Mouse (Mus musculus): ENCODE measurements around the gene Smtn. TPM values are rescaled to one million over a fixed set of nuclear protein-coding genes. Genes with fewer than 3 reads are reported as not detected.
A peak's percentile ranks its signal among the peaks of the same experiment; 100 is the strongest.

The Smtn gene
- polyA plus RNA-seq, 1 experiment from 2014 or later = 63.6 TPM

- Histone ChIP-seq H3K27me3 (no peaks in the 10 kb centered on the region), H3K27ac (no peak overlapping the region), H3K9me3 (peaks cover 6% of the 10 kb centered on the region; the same call in 1 of the 2 replicates), H3K36me3 (no peaks in the 10 kb centered on the region), H3K9ac (no peak overlapping the region), H3K4me2 (replicated peaks) (no peak overlapping the region), H3K4me3 (no peak overlapping the region), H3K4me1 (peaks cover 20% of the 10 kb centered on the region; the same call in 1 of the 2 replicates)
- WGBS = 23% methylated on average over 9 of the region's 9 CpGs
- no peak for ATAC-seq (ENCODE audit: low FRiP score, low read depth)
Measured at GRCm38 (mm10) chr11:3545531-3546241, 5.3 kb upstream of the Smtn start.

GRCm38 (mm10) chr11:3544409-3544808, 4.0 kb upstream of the Smtn start:
- Histone ChIP-seq H3K36me3 (no peaks in the 10 kb centered on the region), H3K4me2 (replicated peaks) (no peak overlapping the region), H3K4me3 (no peak overlapping the region), H3K27me3 (no peaks in the 10 kb centered on the region), H3K27ac (no peak overlapping the region), H3K9me3 (peaks cover 6% of the 10 kb centered on the region; the same call in 1 of the 2 replicates), H3K9ac (no peak overlapping the region), H3K4me1 (peaks cover 20% of the 10 kb centered on the region; the same call in 1 of the 2 replicates)
- WGBS = 96% methylated on average over 5 of the region's 5 CpGs
- no peak for ATAC-seq (ENCODE audit: low FRiP score, low read depth)

GRCm38 (mm10) chr11:3543001-3543400, 2.6 kb upstream of the Smtn start:
- no peak overlapping the region for H3K4me3 ChIP-seq
- 18% methylated on average over 5 of the region's 5 CpGs for WGBS
- peak overlapping the region; percentile 58; the same call in 1 of the 2 replicates for H3K27ac ChIP-seq
- H3K36me3 ChIP-seq = no peaks in the 10 kb centered on the region
- peaks cover 6% of the 10 kb centered on the region; the same call in 1 of the 2 replicates for H3K9me3 ChIP-seq
- H3K9ac ChIP-seq = no peak overlapping the region; the same call in 1 of the 2 replicates
- no peak for ATAC-seq (ENCODE audit: low FRiP score, low read depth)
- H3K27me3 ChIP-seq = no peaks in the 10 kb centered on the region
- H3K4me1 ChIP-seq = peaks cover 26% of the 10 kb centered on the region
- no peak overlapping the region for H3K4me2 ChIP-seq (replicated peaks)

GRCm38 (mm10) chr11:3541932-3542331, 1.5 kb upstream of the Smtn start:
- no peak overlapping the region for H3K4me3 ChIP-seq
- H3K27ac ChIP-seq = no peak overlapping the region
- H3K9ac ChIP-seq = no peak overlapping the region
- H3K9me3 ChIP-seq = peaks cover 6% of the 10 kb centered on the region; the same call in 1 of the 2 replicates
- H3K4me2 ChIP-seq (replicated peaks) = no peak overlapping the region
- ATAC-seq (ENCODE audit: low FRiP score, low read depth) = no peak
- H3K36me3 ChIP-seq = no peaks in the 10 kb centered on the region; the same call in 1 of the 2 replicates
- peaks cover 37% of the 10 kb centered on the region for H3K4me1 ChIP-seq
- WGBS = 70% methylated on average over 3 of the region's 3 CpGs
- H3K27me3 ChIP-seq = no peaks in the 10 kb centered on the region

- ATAC-seq (ENCODE audit: low FRiP score, low read depth) = no peak
- Histone ChIP-seq H3K4me3 (peak overlapping the region; percentile 65), H3K36me3 (no peaks in the 10 kb centered on the region; the same call in 1 of the 2 replicates), H3K4me1 (peaks cover 44% of the 10 kb centered on the region), H3K4me2 (replicated peaks) (peak overlapping the region; percentile 79), H3K9ac (no peak overlapping the region), H3K27me3 (no peaks in the 10 kb centered on the region), H3K27ac (no peak overlapping the region), H3K9me3 (peaks cover 6% of the 10 kb centered on the region; the same call in 1 of the 2 replicates)
- 83% methylated on average over 4 of the region's 4 CpGs for WGBS
Measured at GRCm38 (mm10) chr11:3539826-3540196, 601 bp downstream of the Smtn start.

GRCm38 (mm10) chr11:3539111-3539825, 1.1 kb downstream of the Smtn start:
- H3K4me3 ChIP-seq = peak overlapping the region; percentile 65
- peaks cover under 1% of the 10 kb centered on the region; the same call in 1 of the 2 replicates for H3K36me3 ChIP-seq
- H3K4me2 ChIP-seq (replicated peaks) = peak overlapping the region; percentile 79
- H3K9ac ChIP-seq = peak overlapping the region; percentile 83
- H3K27me3 ChIP-seq = no peaks in the 10 kb centered on the region
- whole genome bisulfite sequencing = 4% methylated on average over 33 of the region's 33 CpGs
- H3K27ac ChIP-seq = peak overlapping the region; percentile 33; the same call in 1 of the 2 replicates
- 0 out of 2 replicates have a peak, but pooled peaks cover under 1% of the 10 kb centered on the region for H3K9me3 ChIP-seq
- peak; percentile 91 for ATAC-seq (ENCODE audit: low FRiP score, low read depth)
- peaks cover 48% of the 10 kb centered on the region for H3K4me1 ChIP-seq

DNA sequence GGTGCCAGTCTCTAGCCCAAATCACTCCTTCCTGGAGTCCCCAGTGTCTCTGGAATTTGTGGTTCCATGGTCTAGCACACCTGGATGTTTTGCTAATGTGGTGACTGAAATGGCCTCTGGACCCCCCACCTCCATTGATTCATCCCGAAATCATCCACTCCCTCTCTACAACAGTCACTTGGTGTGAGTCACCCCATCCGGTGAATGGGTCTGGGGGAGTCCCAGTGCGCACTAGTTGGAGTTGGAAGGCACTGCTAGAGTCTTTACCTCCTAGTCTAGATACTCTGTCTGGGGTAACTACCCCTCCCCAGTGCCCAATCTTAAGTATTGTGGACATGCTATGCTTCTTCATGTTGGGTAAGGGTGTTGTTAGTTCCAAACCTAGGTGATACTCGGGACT, 2.1 kb downstream of the Smtn start:
- Histone ChIP-seq H3K4me1 (peaks cover 44% of the 10 kb centered on the region), H3K36me3 (peaks cover 6% of the 10 kb centered on the region), H3K4me2 (replicated peaks) (peak overlapping the region; percentile 79), H3K27me3 (no peaks in the 10 kb centered on the region), H3K4me3 (peak overlapping the region; percentile 65), H3K9ac (peak overlapping the region; percentile 83), H3K9me3 (no peaks in the 10 kb centered on the region), H3K27ac (peak overlapping the region; percentile 33; the same call in 1 of the 2 replicates)
- whole genome bisulfite sequencing = 74% methylated on average over 4 of the region's 4 CpGs
- no peak for ATAC-seq (ENCODE audit: low FRiP score, low read depth)

GRCm38 (mm10) chr11:3537711-3538110, 2.7 kb downstream of the Smtn start:
- Histone ChIP-seq H3K9me3 (no peaks in the 10 kb centered on the region), H3K36me3 (peaks cover 12% of the 10 kb centered on the region), H3K4me2 (replicated peaks) (peak overlapping the region; percentile 79), H3K27ac (no peak overlapping the region), H3K4me3 (peak overlapping the region; percentile 65), H3K27me3 (no peaks in the 10 kb centered on the region), H3K9ac (peak overlapping the region; percentile 83), H3K4me1 (peaks cover 38% of the 10 kb centered on the region)
- no peak for ATAC-seq (ENCODE audit: low FRiP score, low read depth)
- 86% methylated on average over 3 of the region's 3 CpGs for WGBS

- peaks cover 21% of the 10 kb centered on the region for H3K36me3 ChIP-seq
- 92% methylated on average over 5 of the region's 5 CpGs for WGBS
- no peak overlapping the region for H3K27ac ChIP-seq
- H3K4me3 ChIP-seq = peak overlapping the region; percentile 65; the same call in 1 of the 2 replicates
- ATAC-seq (ENCODE audit: low FRiP score, low read depth) = no peak
- H3K27me3 ChIP-seq = no peaks in the 10 kb centered on the region
- peak overlapping the region; percentile 79 for H3K4me2 ChIP-seq (replicated peaks)
- no peak overlapping the region for H3K9ac ChIP-seq
- no peaks in the 10 kb centered on the region for H3K9me3 ChIP-seq
- peaks cover 36% of the 10 kb centered on the region for H3K4me1 ChIP-seq
Measured at GRCm38 (mm10) chr11:3536745-3537333, 3.6 kb downstream of the Smtn start.

GRCm38 (mm10) chr11:3536082-3536481, 4.3 kb downstream of the Smtn start:
- ATAC-seq (ENCODE audit: low FRiP score, low read depth) = no peak
- no peaks in the 10 kb centered on the region for H3K9me3 ChIP-seq
- peaks cover 36% of the 10 kb centered on the region for H3K4me1 ChIP-seq

GRCm38 (mm10) chr11:3535406-3535986, 4.9 kb downstream of the Smtn start:
- under 1% methylated on average over 35 of the region's 36 CpGs for WGBS
- peak; percentile 87 for ATAC-seq (ENCODE audit: low FRiP score, low read depth)

More at GRCm38 (mm10) chr11:3536082-3536481, 4.3 kb downstream of the Smtn start:
- Histone ChIP-seq H3K36me3 (peaks cover 28% of the 10 kb centered on the region), H3K9ac (peak overlapping the region; percentile 72), H3K4me2 (replicated peaks) (peak overlapping the region; percentile 79), H3K27ac (peak overlapping the region; percentile 95), H3K27me3 (no peaks in the 10 kb centered on the region), H3K4me3 (peak overlapping the region; percentile 49)
- 37% methylated on average over 5 of the region's 5 CpGs for WGBS

More at GRCm38 (mm10) chr11:3535406-3535986, 4.9 kb downstream of the Smtn start:
- H3K36me3 ChIP-seq = peaks cover 34% of the 10 kb centered on the region
- H3K27me3 ChIP-seq = no peaks in the 10 kb centered on the region
- H3K4me3 ChIP-seq = peak overlapping the region; percentile 49
- H3K9ac ChIP-seq = peak overlapping the region; percentile 72
- peaks cover 36% of the 10 kb centered on the region for H3K4me1 ChIP-seq
- no peaks in the 10 kb centered on the region for H3K9me3 ChIP-seq
- peak overlapping the region; percentile 95 for H3K27ac ChIP-seq
- H3K4me2 ChIP-seq (replicated peaks) = peak overlapping the region; percentile 79

Data from limb, embryonic 13.5 days (tissue).